Mouse (Mus musculus) thymus, postnatal 14 days (tissue): ENCODE data around the gene Slc9a9.

Experiments
- DNase-seq: peaks from one replicate; pipeline ENCODE4 v3.0.0; 2021

Gene Slc9a9

GRCm38 (mm10) chr9:95228123-95228522 is 558.4 kb downstream of the Slc9a9 start:
- no peak for DNase-seq

GRCm38 (mm10) chr9:95229147-95229546 is 559.4 kb downstream of the Slc9a9 start:
- no peak for DNase-seq

- no peak for DNase-seq
These were observed 570.2 kb downstream of the Slc9a9 start for GRCm38 (mm10) chr9:95239900-95240299.

GRCm38 (mm10) chr9:95242628-95243195 is 573.0 kb downstream of the Slc9a9 start:
- DNase-seq, result no peak

GRCm38 (mm10) chr9:95254162-95254561 is 584.5 kb downstream of the Slc9a9 start:
- DNase-seq, result no peak

GRCm38 (mm10) chr9:95255844-95256243 is 586.1 kb downstream of the Slc9a9 start:
- no peak for DNase-seq

GRCm38 (mm10) chr9:95256680-95257316 is 587.1 kb downstream of the Slc9a9 start:
- peak; percentile 1 for DNase-seq

GRCm38 (mm10) chr9:95262851-95263250 is 593.1 kb downstream of the Slc9a9 start:
- no peak for DNase-seq

GRCm38 (mm10) chr9:95263867-95264509 is 594.3 kb downstream of the Slc9a9 start:
- DNase-seq, result no peak

- no peak for DNase-seq
These were observed 596.5 kb downstream of the Slc9a9 start for GRCm38 (mm10) chr9:95266179-95266578.

- no peak for DNase-seq
These were observed 597.2 kb downstream of the Slc9a9 start for GRCm38 (mm10) chr9:95266924-95267323.

- peak; percentile 72 for DNase-seq
These were observed 610.1 kb downstream of the Slc9a9 start for GRCm38 (mm10) chr9:95279590-95280344.
